Mouse (Mus musculus): ENCODE measurements around the gene Ntrk2.
A peak's percentile ranks its signal among the peaks of the same experiment; 100 is the strongest.

The Ntrk2 gene

GRCm38 (mm10) chr13:58806397-58806892 lies at the start of gene Ntrk2:
Gene Ntrk2, plus strand, starts transcription at chr13:58806569.
- DNase-seq (ENCODE audit: low spot score) = peak; percentile 93

- no peak for DNase-seq (ENCODE audit: low spot score)
Observed at GRCm38 (mm10) chr13:58761003-58761630, 45.3 kb upstream of the Ntrk2 start.

- no peak for DNase-seq (ENCODE audit: low spot score)
Observed at GRCm38 (mm10) chr13:58768258-58768657, 38.1 kb upstream of the Ntrk2 start.

DNA sequence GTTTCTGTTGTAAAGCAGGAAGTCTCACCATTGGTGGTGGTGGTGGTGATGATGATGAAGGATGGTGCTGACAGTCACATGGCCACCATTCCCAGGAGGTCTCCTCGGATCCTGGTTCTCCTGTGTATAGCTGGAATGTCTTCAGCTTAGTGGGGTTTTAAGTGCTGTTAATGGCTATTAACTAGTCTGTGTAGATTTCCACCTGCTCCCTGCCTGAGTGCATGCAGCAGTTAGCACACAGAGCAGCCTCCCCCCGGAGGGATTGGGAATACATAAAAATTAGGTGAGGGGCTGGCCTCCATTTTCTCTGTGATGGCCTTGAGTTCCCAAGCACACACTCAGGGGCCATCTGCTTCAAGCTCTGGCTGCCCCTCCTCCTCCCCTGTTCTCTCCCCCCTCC lies 36.9 kb upstream of the Ntrk2 start:
- DNase-seq (ENCODE audit: low spot score) = no peak

DNA sequence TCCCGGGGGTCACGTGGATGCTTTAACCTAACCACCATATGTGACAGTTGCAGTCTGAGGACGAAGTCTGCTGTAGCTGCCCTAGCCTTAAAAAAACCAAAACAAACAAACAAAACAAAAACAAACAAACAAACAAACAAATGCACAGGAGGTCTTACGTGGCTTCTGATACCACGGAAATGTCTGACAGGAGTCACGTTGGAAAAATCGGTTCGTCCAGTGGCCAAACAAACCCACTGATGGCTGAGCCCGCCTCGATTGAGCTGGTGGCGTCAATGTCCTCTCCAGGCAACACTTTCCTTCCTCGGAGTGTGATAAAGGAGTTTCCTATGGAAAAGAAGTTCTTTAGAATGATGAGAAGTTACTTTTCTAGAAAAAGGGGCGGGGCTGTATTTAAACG lies 27.1 kb upstream of the Ntrk2 start:
- no peak for DNase-seq (ENCODE audit: low spot score)

- no peak for DNase-seq (ENCODE audit: low spot score)
Observed at GRCm38 (mm10) chr13:58786476-58786875, 19.9 kb upstream of the Ntrk2 start.

GRCm38 (mm10) chr13:58790741-58791140 lies 15.6 kb upstream of the Ntrk2 start:
- no peak for DNase-seq (ENCODE audit: low spot score)

- no peak for DNase-seq (ENCODE audit: low spot score)
Observed at GRCm38 (mm10) chr13:58797386-58797785, 9.0 kb upstream of the Ntrk2 start.

DNA sequence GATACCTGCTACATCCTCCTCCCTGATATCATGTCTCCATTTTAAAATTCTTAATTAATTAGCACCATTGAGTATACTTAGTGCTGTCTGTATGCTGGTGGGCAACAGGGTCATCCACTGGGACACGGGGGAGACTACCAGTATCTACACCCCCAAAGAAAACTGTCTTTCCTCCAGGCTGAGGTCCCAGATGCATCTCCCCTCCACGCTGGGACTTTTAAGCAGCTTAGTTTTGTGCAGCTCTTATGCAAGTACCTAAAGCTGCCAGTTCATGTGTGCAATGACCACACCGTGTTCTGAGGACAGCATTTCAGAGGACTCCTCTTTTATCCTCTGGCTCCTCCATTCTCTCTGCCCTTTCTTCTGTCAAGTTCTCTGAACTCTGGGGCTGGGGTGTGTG lies 5.1 kb upstream of the Ntrk2 start:
- DNase-seq (ENCODE audit: low spot score) = no peak

- DNase-seq (ENCODE audit: low spot score) = no peak
Observed at GRCm38 (mm10) chr13:58803882-58804281, 2.5 kb upstream of the Ntrk2 start.

- DNase-seq (ENCODE audit: low spot score) = no peak
Observed at GRCm38 (mm10) chr13:58805833-58806232, 536 bp upstream of the Ntrk2 start.

DNA sequence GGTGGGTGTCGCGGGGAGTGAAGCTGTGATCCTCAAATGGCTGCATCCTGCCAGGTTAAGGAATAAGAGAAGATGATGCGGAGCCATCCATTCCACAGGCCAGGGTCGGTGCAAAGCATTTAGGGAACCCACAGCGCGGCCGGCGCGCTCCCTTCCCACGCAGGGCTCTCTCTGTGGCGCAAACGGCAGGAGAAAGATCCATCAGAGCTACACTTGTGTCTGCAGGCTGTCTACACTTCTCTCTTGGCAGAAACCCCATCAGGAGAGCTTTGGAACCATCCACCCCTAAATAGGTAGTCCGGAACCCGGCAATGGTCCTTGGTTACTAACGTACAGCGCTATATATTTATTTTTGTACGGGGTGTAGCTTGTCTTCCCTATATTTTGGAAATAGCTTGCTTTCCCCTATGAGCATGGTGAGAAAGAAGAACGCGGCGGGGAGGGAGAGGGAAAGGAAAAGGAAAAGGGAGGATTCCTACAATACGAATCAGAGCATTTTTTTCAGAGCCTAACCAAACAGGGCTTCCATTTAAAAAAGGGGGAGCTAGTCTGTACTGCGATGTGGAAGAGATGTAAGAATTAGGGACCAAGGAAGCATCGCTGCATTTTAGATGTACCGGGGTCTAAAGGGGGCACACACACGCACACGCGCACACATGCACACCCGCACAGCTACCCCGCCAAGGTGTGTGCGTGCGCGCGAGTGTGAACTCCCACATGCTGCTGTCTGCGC lies 693 bp downstream of the Ntrk2 start:
- no peak for DNase-seq (ENCODE audit: low spot score)

DNA sequence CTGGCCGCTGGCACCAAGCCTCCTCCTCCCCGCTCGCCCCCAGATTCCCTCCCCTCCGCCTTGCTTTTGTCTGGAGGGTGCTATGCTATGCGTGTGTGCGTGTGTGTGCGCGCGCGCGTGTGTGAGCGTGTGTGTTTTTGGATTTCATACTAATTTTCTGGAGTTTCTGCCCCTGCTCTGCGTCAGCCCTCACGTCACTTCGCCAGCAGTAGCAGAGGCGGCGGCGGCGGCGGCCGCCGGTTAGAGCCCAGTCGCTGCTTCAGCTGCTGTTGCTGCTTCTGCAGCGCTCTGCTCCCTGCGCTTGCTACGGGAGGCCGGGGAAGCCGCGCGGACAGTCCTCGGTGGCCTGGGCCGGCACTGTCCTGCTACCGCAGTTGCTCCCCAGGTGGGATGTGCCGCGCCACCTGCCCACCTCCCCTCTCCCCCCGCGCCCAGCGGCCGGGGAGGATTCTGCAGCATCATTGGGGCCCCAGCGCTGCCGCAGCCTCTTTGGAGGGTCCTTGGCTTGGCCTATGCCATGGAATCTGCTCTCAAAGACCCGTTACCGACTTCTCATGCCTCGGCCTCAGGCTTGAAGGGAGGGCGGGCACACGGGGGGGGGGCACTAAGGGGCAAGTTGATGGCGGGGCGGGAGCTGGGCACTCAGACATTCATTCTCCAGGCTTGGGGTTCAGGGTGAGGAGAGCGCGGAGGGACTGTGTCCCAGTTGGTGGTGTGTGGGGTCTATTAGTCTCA lies 1.4 kb downstream of the Ntrk2 start:
- DNase-seq (ENCODE audit: low spot score) = peak; percentile 55

GRCm38 (mm10) chr13:58808381-58808821 lies 2.0 kb downstream of the Ntrk2 start:
- DNase-seq (ENCODE audit: low spot score) = peak; percentile 57

DNA sequence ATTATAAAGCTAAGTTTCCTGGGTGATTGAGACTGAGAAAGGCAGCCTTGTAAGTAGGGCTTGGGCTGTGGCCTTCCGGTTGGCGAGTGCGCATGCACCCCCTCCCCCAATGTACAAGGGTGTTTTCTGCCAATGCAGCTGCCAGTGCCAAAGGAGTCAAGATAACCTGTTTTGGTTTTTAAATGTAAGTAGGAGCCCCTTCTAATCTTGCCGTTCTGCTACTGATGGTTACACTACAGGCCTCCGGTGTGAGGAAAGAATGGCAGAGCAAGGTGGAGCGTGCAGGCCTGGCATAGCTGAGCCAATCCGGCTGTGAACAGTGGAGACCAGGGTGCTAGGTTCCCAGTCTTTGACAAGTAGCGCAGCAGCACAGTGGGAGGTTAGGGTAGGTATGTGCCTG lies 3.6 kb downstream of the Ntrk2 start:
- DNase-seq (ENCODE audit: low spot score) = no peak

GRCm38 (mm10) chr13:58824752-58825151 lies 18.4 kb downstream of the Ntrk2 start:
- no peak for DNase-seq (ENCODE audit: low spot score)

DNA sequence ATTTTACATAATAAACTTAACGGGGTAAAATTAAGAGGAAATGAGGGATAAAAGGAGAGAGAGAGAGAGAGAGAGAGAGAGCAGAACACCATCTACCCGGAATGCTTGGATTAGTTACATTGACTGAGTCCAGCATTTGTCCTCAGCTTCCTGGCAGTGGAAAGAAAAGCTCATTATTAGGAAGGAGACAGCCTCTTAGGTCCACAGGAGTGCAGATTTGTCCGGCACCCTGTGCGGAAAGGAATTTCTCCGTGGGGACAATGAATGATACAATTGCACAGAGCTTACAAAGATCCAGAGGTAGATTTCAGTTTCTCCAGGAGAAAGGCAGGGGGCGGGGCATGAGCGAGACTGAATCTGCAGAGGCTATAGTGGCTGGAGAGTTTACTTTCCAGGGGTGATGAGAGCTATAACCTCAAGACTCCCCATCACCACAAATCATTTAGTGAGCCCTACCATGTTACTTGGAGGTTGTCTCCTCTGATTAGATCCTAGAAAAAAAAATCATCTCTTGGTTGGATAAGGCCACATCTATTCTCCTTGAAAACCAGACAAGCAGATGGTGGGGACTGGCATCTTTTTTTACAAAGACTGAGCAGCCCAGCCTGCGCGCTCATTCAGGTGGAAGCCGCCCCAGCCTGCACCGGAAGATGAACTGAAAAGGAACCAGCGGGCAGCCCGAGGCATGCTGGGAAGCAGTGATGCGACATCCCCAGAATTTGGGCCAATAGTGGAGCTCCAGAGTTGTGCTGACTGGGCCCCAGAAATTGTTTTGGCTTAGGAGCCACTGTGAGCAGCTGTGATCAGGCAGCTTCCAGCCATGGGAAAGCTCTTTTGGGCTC lies 20.2 kb downstream of the Ntrk2 start:
- no peak for DNase-seq (ENCODE audit: low spot score)

GRCm38 (mm10) chr13:58831999-58832398 lies 25.6 kb downstream of the Ntrk2 start:
- DNase-seq (ENCODE audit: low spot score) = no peak

DNA sequence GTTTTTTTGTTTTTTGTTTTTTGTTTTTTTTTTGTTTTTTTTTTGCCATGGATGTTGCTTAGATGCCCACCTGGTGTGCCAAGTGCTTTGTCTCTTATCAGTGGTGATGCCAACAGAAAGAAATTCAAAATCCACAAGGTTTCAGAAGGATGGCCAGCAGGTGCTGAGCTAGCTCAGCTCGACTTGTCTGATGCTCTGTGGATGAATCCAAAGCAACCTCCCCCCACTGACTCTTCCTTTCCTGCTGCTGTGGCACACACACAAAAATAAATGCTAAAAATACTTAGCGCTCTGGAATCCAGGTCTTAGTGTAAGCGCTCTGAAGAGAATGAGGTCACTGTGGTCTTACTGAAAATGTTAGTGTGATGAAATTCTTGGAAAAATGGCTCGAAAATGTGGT lies 28.4 kb downstream of the Ntrk2 start:
- DNase-seq (ENCODE audit: low spot score) = no peak

- no peak for DNase-seq (ENCODE audit: low spot score)
Observed at GRCm38 (mm10) chr13:58836891-58837290, 30.5 kb downstream of the Ntrk2 start.

DNA sequence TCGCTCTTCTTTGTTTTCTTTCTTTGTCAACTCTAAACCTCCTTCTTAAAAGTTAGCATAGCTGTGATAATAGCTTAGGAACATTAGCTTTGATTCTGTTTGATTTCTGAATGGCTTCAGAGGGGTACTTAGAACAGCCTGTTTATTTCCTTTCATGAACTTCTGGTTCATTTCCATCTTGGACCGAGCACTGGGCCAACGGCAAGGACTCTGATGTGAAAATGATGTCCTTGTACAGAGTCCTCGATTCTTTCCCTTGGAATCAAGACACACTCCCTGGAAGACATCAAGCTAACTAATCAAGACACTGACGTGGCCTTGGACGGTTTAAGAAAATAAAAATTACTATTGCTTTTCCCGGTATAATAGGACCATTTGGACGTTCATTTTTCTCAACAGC lies 31.7 kb downstream of the Ntrk2 start:
- DNase-seq (ENCODE audit: low spot score) = no peak
